Mouse (Mus musculus): Measurements from ENCODE around the gene Nlrp6.

DNA sequence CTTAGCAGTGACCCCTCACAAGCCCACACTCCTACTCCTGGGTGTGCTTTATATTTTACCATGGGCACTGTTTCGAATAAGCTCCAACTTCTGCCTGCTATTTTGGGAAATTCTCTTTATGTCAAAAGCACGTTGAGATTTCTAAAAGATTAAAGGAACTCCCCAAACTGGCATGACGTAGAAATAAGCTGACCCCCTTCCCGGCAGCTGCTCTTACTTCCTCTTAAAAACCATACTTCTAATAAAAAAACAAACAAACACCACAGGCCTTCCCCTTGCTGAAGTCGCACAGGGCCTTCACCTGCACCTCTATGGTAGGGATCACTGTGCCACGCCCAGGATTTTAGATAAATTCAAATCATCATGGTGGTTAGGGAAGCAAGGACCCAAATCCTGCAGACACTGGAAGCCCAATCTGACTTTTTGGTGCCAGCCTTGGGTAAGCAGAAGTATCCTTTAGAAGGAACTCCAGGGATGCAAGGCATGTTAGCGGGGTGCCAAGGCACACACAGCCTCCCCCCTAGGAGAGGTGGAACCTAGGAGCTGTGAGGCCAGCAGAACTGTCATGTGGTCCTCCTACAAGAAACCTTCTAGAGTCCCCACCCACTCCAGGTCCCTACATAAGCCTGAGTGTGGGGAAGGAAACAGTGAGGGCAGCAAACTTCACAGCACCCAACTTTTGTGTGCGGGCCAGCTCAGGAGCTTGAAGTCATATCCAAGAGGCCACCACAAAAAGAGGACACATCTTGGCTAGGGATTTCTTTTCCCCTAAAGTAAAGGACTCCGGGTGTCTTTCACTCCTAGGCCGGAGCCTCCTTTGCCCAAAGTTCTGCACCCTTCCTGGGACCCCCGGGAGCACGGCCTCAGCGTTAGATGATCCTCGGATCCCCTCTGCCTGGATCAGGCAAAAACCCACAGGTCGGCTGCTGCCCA lies 33.4 kb downstream of the Nlrp6 start:
- no peak for TF ChIP-seq CTCF (IDR thresholded peaks at IDR 0.05; ENCODE audit: borderline replicate concordance, control insufficient read depth, extremely low read depth, insufficient read depth, low read length, poor library complexity)
- TF ChIP-seq POLR2A (IDR thresholded peaks at IDR 0.05; ENCODE audit: control insufficient read depth, extremely low read depth, insufficient read depth, low read length, poor library complexity) = no peak
